Comparison of ENCODE assay signal across 15 mouse cellular contexts in genomic region chr11:40747716-40748115, GRCm38 (mm10).
"Had no signal": no experiment of that assay in that cellular context is flagged by ENCODE, and none has a peak within 500 bp of the region (broad histone marks: within the 10 kb centered on the region; RNA-seq: fewer than 3 reads in every experiment).

No protein-coding gene starts in this region.

- H3K9ac ChIP-seq: lung, embryonic 14.5 days; midbrain, embryonic 12.5 days; neural tube, embryonic 12.5 days had no signal

- H3K4me1 ChIP-seq: midbrain, embryonic 10.5 days; midbrain, embryonic 12.5 days; neural tube, embryonic 12.5 days had no signal

- DNase-seq: lung, adult 18-20 months; lung, embryonic 14.5 days; lung, postnatal 10 days; lung, postnatal 4 days; midbrain, embryonic 14.5 days; right cerebral cortex, postnatal 14 days; right cerebral cortex, postnatal 4 days; spleen, adult 18-20 months; thymus, adult 18-20 months; thymus, postnatal 14 days; thymus, postnatal 36 days had no signal

- H3K4me2 ChIP-seq: lung, embryonic 14.5 days; midbrain, embryonic 12.5 days; neural tube, embryonic 12.5 days had no signal

- H3K27ac ChIP-seq: midbrain, embryonic 10.5 days; midbrain, embryonic 12.5 days; neural tube, embryonic 12.5 days had no signal

- H3K36me3 ChIP-seq: neural tube, embryonic 12.5 days had no signal

- H3K4me3 ChIP-seq: midbrain, embryonic 10.5 days; midbrain, embryonic 12.5 days; neural tube, embryonic 12.5 days had no signal

- H3K9me3 ChIP-seq: midbrain, embryonic 10.5 days; midbrain, embryonic 12.5 days; neural tube, embryonic 12.5 days had no signal

- H3K27me3 ChIP-seq: midbrain, embryonic 12.5 days; neural tube, embryonic 12.5 days had no signal

- ATAC-seq: midbrain, embryonic 16.5 days had no signal
